Mouse (Mus musculus): ENCODE measurements at regions not wholly inside any gene's neighbourhood (a gene's known extent, or its start where the extent isn't known, plus 50 kb on each side); places are given as distances from the start of the nearest gene placed in this dataset.

DNA sequence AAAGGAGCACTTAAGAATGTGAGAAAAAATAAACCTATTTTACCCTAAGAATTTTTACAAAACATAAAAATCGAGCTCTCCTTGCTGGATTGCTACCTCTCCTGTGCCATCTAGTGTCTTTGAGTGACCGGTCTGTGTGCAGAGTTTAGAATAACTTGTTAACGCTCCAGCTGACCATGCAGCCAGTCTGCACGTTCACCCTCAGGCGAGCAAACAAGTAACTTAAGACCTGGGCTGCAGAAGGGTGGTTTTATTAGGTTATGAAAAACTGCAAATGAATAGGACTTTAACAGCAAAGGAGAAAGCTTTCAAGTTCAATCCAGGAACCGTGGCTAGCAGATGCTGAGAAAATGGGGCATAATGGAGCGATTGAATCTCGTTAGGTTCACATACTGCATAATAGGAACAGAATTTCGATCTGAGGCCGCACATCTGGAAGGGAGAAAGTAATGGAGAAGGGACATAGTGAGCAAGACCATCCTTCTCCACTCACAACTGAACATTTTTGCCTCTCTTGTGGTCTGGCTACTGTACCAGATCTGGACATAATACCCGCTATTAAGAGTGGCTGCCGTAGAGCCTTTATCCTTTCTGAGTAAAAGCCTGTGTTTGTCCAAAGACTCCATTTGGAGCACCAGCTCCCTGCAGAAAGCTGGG is 363.0 kb upstream of the Intu start:
- no peak for DNase-seq (ENCODE audit: low spot score)

DNA sequence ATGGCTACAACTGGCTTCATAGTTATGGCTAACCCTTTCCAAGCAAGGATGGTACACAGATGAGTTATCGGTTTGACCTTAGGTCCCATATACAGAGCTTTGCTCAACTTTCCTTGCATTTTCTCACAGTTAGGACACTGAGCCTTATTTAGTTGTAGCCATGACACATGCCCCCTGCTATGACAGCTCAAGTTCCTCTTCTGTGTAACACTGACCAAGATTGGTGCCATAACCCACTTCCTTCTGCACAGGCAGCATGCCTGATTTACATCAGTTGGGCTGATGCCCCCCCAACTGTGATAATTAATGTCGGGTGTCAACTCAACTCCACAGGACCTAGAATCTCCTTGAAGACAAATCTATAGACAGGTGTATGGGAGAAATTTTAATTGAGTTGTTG is 361.5 kb upstream of the Intu start:
- DNase-seq (ENCODE audit: low spot score), result no peak

DNA sequence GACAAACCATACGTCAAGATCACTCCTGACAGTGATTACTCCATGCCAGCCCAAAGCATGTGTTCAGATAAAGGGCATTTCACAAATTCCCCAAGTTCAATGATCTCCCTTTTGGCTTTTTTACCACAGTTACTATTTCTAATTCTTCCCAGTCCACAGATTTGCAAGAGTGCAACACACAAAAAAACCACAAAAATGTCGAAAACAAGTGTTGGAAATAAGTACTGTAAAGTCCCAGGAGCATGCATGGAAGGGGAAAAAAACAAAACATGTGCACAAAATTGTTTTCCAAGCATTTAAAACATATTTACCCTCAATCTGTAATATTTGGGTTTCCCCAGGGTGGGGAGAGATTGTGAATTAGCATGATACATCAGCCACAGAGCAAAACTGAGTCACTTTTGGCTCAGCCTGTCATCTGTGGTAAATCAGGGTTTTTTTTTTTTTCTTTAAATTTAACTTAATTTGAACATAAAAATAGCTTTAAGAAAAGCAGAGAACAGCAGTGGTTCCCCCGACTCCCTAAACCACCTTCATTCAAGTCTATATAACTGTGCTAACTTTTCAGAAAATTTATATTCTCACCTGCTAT is 351.3 kb upstream of the Intu start:
- no peak for DNase-seq (ENCODE audit: low spot score)

DNA sequence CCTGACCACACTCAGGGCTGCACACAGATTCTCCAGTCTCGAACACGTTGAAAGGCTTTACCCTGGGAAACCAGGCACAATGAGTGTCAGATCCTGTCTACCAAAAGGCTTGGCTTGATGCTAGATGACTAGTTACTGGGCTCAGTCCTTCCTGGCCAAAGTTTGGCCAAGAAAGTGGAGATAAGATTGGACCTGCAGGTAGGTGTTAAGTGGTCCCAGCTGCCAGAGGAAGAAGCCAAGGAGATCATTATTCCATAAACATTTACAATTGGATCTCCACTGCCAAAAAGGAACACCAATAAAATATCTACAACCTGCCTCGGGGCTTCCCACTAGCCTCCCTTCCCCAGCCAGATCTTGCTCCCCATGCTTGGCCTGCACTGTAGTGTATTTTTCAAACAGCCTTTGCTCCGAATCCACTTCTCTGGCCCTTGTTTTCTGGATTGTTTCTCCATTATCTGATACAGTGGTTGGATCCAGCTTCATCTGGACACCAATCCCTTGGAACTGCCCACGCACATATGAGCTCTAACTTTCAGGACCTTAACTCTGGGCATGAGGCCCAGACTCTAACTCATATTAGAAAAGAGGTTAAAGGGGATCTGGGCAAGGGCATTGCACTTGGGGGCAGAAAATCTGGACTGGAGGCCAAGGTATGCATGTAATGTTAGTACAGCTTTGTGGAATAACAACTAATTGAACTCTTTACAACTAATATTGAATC is 345.3 kb upstream of the Intu start:
- DNase-seq (ENCODE audit: low spot score), result no peak

DNA sequence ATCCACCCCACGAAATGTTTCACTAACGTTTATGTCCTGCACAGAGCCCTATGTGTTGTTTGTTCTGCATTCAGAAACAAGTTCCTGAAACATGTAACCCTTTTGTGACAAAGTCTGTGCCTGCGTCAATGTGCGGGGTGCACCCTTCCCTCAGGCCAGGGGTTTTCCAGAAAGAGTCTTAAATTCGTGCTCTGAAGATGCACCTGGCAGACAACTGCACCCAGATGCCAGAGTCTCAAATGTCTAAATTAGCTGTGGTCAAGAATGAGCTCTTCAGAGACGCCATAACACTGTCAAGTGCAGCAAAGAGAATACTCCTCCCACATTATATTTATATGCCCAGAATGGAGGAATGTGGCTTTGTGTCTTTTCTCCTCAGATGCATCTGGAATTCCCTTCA is 341.6 kb upstream of the Intu start:
- DNase-seq (ENCODE audit: low spot score), result no peak

DNA sequence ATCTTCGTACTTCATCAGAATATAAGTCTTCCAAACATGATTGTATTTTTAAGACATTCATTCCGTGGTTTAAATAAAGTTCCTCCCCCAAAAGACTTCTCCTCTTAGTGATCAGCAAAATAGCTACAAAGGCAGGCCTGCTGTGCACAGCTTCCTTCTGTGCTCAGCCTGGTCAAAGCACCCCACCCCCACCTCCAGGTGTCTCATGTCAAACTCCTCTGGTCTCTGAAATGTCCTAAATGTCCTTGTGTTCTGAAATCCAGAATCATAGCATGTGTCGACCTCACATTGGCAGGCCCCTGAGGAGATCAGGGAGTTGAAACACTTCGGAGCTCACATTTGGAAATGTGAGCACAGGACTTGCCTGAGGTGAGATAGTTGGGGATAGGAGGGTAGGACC is 341.1 kb upstream of the Intu start:
- DNase-seq (ENCODE audit: low spot score), result no peak

DNA sequence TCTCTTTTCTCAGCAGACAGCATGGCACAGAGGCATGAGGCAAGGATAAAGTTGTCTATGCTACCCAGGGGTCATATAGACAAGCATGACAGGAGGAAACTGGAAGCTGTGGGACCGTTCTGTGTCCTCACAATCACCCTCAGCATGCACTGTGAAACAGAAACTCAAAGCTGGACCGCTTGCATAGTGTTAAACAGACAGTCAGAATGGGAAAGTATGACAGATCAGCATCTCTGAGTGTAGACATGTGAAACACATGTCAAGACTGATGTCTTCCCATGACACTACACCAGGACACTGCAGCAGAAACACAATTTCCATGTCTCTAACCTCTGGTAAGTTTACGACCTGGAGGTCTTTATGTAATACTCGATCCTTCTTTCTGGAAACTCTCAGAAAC is 330.9 kb upstream of the Intu start:
- no peak for DNase-seq (ENCODE audit: low spot score)

DNA sequence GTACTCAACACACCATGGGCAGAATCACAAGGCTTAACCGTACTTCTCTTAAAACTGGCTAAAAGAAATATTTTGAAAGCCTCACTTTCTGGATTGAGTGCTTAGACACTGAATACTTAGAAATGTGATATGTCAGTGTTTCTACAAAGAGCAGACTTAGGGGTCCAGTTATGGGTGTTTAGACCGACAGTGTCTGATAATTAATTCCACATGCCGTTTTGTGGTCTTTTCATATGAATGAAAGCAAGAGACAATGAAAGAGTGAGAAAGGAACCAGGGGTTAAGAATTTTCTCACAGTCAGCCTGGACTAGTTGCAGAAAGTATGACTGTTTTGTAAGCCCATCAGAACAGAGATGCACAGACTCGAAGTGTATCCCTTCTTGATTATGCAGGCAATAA is 324.8 kb upstream of the Intu start:
- no peak for DNase-seq (ENCODE audit: low spot score)

DNA sequence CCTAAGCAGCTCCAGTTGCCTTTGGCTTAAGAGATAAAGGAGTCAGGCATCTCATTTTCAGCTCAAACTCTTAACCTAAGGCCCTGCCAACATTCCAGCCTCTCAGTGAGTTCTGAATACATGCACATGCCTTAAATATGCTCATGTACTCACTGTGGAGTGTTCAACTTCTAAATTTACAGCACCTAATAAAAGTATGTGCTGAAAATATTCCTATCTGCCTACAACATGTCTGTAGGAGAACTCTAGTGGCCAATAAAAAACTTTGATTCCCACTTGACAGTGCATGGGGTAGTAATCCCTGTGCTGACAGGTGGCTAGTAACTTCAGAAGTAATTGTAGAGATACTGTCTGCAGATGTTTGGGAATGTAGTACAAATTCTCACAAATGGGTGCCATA is 319.3 kb upstream of the Intu start:
- no peak for DNase-seq (ENCODE audit: low spot score)

DNA sequence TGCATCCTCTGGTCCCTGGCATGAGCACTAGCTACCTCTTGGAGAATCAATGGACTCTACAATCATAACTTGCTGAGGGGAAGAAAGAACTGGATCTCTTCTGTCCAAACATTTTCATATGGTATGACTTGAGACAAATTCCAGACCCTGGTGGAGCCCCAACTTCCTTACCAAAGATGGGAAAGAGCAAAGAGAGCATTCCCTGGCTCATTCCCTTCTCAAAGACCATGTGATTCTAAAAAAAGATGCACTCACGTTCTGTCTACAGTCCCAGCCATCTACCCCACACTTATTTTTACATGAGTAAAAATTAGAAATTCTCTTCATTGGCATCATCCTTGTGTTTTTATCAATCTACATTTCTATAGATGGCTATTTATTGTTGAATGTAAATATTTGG is 304.3 kb upstream of the Intu start:
- no peak for DNase-seq (ENCODE audit: low spot score)

DNA sequence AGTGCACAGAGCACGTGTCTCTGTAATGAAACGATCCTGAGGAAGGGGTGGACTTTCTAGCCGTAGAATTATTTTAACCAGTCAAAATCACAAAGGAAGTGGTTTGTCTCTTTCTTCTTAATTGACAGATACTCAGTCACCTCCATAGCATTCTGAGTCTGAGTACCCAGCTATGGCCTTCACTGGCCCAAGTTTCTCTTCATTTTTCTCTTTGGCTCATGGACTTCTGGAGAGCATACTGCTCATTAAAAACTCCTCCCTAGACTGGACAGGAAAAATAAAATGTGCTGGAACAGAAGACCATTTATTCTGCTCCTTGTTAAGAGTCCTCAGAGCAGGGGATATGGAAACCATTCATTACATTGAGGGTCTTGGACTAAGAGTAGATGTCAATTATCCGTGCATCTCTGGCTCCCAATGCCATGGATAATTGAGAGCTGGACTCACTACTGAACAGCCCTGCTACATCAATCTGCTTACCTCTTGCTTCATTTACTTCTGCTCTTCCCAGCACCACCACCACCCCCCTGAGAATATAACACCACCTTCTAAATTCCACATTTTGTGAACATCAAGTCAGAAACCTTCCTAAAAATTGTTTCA is 287.5 kb upstream of the Intu start:
- no peak for DNase-seq (ENCODE audit: low spot score)

DNA sequence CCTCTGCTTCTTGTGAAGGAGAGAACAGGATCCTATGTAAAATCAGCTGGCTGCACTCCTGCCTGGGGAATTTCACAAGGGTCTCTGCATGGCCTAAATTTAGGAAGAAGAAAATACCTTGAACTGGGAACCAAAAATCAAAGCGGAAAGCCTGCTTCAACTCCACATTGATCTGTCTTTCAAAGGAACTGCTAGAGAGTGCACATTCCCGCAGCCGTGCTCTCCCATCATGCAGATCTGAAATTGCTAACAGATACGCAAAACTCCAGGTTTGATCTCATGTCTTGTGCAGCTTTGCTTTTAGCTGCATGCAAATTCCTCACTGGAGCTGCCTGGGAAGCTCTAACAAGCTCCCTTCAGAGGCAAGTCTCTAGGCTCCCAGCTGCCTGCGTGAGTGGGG is 276.7 kb upstream of the Intu start:
- no peak for DNase-seq (ENCODE audit: low spot score)

DNA sequence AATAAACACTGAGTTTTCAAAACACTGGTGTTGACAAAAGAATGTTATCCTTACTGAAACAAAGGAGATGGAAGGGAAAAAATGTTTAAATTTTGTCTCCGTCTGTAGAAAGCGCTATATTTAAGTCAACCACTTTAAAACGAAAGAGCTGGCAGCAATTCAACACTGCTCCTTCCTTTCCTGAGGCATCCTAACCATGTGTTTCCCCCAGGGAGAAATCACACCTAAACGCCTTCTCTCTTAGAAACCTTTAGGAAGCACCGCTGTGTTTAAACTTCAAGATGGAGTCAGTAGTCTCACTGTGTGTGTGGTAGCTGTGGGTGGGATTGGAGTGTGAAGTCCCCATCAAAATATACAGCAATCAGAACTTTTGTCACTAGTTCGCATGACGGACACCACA is 268.6 kb upstream of the Intu start:
- DNase-seq (ENCODE audit: low spot score), result no peak

DNA sequence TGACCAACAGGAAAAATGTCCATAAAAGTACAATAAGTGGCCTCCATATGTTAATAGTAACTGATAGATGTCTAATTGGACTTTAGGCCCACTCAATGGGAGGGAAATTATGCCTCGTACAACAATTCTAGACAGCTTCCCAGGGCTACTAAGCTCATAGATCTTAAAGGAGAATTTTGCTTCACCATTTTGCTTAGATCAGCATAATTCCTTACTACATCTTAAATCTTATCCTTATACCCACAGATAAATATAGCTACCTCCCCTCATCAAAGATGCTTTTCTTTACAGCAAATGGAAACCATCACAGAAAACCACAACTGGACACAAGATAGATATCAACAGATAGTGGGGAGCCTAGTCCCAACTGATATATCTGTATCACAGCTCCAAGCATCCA is 263.6 kb upstream of the Intu start:
- no peak for DNase-seq (ENCODE audit: low spot score)

DNA sequence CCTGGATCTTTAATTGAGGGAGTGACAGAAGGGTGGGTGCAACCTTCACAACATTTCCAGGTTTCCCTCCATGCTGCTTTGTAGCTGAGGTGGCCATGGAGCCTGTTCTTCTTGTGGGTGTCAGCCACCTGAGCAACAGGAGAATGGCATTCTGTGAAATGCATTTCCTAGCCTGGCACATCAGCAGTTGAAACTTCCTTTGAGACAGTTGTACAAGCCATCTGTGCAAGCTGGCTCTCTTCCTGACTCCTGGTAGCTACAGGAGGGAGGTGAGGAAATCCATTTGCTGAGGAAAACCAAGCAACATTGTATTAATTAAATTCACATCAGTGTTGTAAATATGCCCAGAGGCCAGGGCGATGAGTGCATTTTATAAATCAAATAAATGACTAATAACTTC is 248.2 kb upstream of the Intu start:
- no peak for DNase-seq (ENCODE audit: low spot score)

DNA sequence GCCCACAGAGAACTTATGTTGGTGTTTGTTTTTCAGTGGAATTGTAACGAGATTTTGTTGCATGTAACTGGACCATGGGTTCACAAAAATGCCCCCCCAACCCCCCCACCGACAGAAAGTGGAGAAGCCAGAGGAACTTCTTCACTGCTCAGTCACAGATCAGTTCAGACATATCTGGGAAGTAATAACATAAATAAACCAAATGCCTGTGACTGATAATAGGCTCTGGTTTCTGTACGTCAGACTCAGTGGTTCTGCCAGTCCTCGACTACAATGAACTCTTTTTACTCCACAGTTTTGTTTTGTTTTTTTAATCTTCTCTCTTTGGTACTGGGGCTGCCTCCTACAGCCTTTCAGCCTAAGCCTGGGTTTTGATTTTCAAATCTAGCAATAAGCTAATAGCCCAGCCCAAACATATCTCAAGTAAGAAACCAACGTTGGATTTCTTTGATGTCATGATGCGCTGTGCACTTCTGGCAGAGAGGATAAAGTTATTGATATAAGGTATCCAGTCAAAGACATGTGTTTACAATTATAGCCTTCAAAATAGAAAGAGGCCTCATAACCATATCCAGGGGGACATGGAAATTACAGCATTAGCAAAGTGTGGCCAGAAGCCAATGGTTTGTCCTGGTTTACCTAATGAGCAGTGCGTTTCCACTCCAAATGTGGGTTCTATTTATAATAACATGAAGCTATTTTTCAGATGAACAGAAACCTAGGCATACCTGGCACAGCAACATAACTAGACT is 244.0 kb upstream of the Intu start:
- no peak for DNase-seq (ENCODE audit: low spot score)

DNA sequence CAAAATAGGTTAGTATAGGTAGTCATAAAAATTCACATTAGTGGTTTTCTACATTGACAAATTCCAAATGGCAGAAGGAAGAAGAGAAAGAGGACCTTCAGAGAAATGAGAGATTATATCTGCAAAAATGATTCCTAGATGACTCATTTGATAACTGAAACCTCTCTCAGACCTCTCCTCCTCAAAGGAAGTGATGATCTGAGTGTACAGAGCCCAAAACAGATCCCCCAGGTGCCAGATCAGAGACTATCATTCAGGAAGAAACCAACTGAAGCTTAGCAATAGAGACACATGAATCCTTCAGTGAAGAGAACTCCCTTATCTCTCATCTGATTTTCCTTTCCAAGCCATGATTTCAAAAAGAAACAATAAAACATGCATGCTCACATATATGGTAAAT is 234.0 kb upstream of the Intu start:
- no peak for DNase-seq (ENCODE audit: low spot score)

DNA sequence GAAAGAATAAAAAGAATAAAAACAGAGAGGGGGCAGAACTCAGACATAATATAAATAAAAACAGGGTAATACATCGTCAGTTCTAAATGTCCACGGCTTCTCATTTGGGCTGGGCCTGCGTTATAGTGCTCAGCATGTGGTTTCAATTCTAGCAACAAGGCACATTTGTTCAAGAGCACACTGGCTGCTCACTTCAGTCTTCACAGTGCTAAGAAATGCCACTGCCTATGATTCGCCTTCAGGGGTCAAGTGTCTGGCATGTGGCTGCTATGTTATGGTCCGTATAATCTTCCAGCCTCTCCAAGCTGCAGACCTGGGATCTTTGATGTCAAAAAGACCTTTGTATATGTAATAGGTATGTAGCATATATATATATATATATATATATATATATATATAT is 210.8 kb upstream of the Intu start:
- DNase-seq (ENCODE audit: low spot score), result no peak

DNA sequence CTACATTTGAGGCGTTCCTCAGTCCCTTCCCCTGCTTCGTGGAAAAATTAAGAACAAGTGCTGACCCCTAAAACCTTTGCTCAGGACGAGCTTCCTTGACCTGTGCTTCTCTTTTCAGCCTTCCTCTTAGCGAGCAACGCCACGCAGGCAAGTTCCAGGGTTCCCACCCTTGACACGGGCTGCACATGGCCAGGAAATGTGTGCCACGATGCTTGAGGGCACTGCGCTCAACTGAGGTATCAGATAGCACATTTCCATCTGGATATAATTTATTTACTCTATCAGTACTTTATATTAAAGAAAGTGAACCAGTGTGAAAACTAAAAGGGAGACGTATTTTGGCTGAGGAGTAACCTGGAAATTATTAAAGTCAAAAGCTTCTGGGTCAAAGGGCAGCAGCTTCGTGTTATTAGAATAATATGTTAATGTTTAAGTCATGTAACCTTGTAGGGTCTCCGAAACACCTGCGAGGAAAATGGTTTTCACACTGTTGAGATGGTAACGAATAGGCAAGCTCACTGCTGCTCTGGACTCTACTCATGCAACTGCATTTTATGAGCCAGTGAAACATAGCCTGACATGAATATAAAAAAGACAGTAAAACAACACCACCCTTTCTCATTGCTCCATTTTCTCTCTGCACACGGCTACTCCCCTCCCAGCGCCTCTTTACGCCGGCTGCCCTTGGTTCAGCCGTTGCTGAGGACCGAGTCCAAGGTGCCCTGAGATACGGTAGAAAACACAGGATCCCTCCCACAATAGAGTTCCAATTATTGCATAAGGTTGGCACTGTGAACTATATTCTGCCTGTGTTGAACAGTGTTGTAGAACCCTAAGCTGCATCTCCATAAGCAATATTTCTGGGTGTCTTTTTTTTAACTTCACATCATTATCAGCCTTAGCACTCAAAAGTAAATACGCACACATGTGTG is 204.9 kb upstream of the Intu start:
- no peak for DNase-seq (ENCODE audit: low spot score)

DNA sequence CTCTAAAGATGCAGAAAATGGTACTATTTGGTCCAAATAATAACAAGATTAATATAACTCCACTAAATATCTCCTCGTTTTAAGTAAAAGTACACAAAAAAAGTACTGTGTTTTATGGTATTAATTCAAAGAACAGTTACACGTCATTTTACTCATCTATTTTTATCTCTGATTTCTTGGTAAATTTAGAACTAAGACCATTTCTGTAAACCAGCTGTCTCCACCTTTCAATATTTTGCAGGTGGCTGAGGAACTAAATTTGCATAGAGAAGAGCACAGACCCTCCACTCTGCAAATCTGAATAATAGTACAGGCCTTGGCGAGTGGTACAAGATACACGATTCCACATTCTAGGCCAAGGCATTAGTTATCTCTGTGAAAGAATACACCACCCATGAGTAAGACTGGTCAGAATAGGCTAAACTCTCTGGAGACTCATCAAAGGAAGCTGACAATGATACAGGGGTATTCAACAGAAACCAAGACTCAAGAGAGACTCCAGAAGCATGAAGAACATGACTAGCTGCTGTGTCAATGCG is 191.5 kb upstream of the Intu start:
- DNase-seq (ENCODE audit: low spot score), result no peak

DNA sequence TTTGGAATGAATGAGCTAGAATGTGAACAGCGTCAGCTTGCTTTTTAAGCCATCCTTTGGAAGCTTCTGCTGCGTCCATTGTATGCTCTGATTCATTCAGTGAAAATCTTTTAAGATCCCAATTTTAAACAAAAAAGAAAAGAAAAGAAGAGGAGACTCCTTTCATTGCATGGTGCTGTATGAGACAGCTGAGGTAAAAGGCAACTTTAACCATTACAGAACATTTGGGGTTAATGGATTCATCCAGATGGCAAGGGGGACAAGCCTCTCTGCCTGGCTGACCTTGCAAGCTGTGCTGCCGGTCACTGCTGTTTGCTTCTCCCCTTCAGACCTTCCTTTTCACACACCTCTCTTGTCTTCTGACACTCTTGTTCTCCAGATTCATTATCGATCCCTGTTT is 176.0 kb upstream of the Intu start:
- DNase-seq (ENCODE audit: low spot score), result no peak

All from gastrocnemius, adult 18-20 months (tissue).